Mouse (Mus musculus) heart, embryonic 12.5 days (tissue): ENCODE measurements around the gene E2f1. TPM values are rescaled to one million over a fixed set of nuclear protein-coding genes. Genes with fewer than 3 reads are reported as not detected.

ENCODE experiments used
- polyA plus RNA-seq: library from polyadenylated mRNA; unstranded; fragments of >200 nt; fragmentation: Nextera tagmentation; extraction: Ambion mirVana; gene quantifications from 2 replicates; pipeline ENCODE4 v1.2.1, GENCODE M21; 2016

The E2f1 gene
- polyA plus RNA-seq, 1 experiment from 2014 or later, result 21.7 TPM

Other genes starting within 250 kb of the E2f1 start
- 13.6 and 15.4 TPM in 2 replicates for gene Cdk5rap1, start 196.9 kb downstream of the E2f1 start, polyA plus RNA-seq
- gene Snta1, start 161.8 kb downstream of the E2f1 start, polyA plus RNA-seq, result 49.9 and 51.6 TPM in 2 replicates
- gene Cbfa2t2, start 133.4 kb downstream of the E2f1 start, polyA plus RNA-seq, result 37.6 and 38.8 TPM in 2 replicates
- gene 1700003F12Rik, start 22.8 kb downstream of the E2f1 start, polyA plus RNA-seq, result 0.48 and 0.78 TPM in 2 replicates
- gene Actl10, start 18.1 kb downstream of the E2f1 start, polyA plus RNA-seq, result 0.13 and 0.15 TPM in 2 replicates
- gene Necab3, start 11.0 kb downstream of the E2f1 start, polyA plus RNA-seq, result 0.27 and 0.87 TPM in 2 replicates
- 18.9 and 20.5 TPM in 2 replicates for gene Pxmp4, start 33.8 kb upstream of the E2f1 start, polyA plus RNA-seq
- 0.78 and 0.82 TPM in 2 replicates for gene Zfp341, start 43.4 kb upstream of the E2f1 start, polyA plus RNA-seq
- 0.64 TPM in 1 of 2 replicates, not detected in the other for gene 4930519P11Rik, start 43.5 kb upstream of the E2f1 start, polyA plus RNA-seq
- gene Chmp4b, start 81.8 kb upstream of the E2f1 start, polyA plus RNA-seq, result 23.3 and 24.4 TPM in 2 replicates
- not detected in 2 replicates for gene Gm14214, start 200.1 kb upstream of the E2f1 start, polyA plus RNA-seq
- 27.2 and 29.8 TPM in 2 replicates for gene Raly, start 221.2 kb upstream of the E2f1 start, polyA plus RNA-seq
- not detected in 2 replicates for gene a, start 221.5 kb upstream of the E2f1 start, polyA plus RNA-seq